Mouse (Mus musculus): Measurements from ENCODE around the gene Mlkl. TPM values are rescaled to one million over a fixed set of nuclear protein-coding genes. Genes with fewer than 3 reads are reported as not detected.
"Not testable (repeated sequence)": the region's sequence is repeated elsewhere in the genome, so short reads cannot be mapped to it uniquely, and the experiment has no call there.

Gene Mlkl
- polyA plus RNA-seq, 1 experiment from 2014 or later = 1.7 TPM

- no peaks in the 10 kb centered on the region for H3K27me3 ChIP-seq (ENCODE audit: control insufficient read depth, insufficient read depth, low read length)
- H3K9me3 ChIP-seq (ENCODE audit: control insufficient read depth, low read length) = no peaks in the 10 kb centered on the region
- no peak overlapping the region for H3K4me2 ChIP-seq (replicated peaks; ENCODE audit: low read depth, low read length)
- peaks cover 87% of the 10 kb centered on the region for H3K36me3 ChIP-seq (ENCODE audit: control insufficient read depth, insufficient read depth, low read length)
- H3K4me1 ChIP-seq (ENCODE audit: control insufficient read depth, insufficient read depth, low read length) = no peaks in the 10 kb centered on the region
- H3K27ac ChIP-seq (ENCODE audit: low read depth, low read length) = no peak overlapping the region
- no peak for ATAC-seq (ENCODE audit: low FRiP score, low TSS enrichment)
- H3K9ac ChIP-seq (ENCODE audit: low read depth, low read length) = no peak overlapping the region
- WGBS = 98% methylated on average over 3 of the region's 3 CpGs
- H3K4me3 ChIP-seq (ENCODE audit: low read length) = no peak overlapping the region
Measured at GRCm38 (mm10) chr8:111282093-111282492, 55.9 kb downstream of the Mlkl start.

DNA sequence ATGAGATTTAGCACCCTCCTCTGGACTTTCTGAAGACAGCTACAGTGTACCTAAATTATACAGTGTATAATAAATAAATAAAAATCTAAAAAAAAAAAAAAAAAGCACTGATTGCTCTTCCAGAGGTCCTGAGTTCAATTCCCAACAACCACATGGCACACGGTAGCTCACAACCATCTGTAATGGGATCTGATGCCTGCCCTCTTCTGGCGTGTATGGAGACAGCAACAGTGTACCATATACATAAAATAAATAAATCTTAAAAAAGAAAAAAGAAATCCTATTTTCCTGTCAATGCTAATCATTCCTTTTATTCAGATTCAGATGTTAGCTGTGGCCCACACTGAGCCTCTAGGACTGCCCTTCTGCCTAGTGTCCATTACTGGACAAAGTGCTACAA lies 69.7 kb downstream of the Mlkl start:
- 55% methylated on average over 2 of the region's 2 CpGs for WGBS
- Histone ChIP-seq H3K4me1 (ENCODE audit: control insufficient read depth, insufficient read depth, low read length) (no peaks in the 10 kb centered on the region), H3K27me3 (ENCODE audit: control insufficient read depth, insufficient read depth, low read length) (no peaks in the 10 kb centered on the region), H3K9me3 (ENCODE audit: control insufficient read depth, low read length) (no peaks in the 10 kb centered on the region), H3K36me3 (ENCODE audit: control insufficient read depth, insufficient read depth, low read length) (peaks cover 7% of the 10 kb centered on the region), H3K9ac (ENCODE audit: low read depth, low read length) (no peak overlapping the region), H3K4me3 (ENCODE audit: low read length) (no peak overlapping the region), H3K27ac (ENCODE audit: low read depth, low read length) (no peak overlapping the region), H3K4me2 (replicated peaks; ENCODE audit: low read depth, low read length) (no peak overlapping the region)
- ATAC-seq (ENCODE audit: low FRiP score, low TSS enrichment) = no peak

DNA sequence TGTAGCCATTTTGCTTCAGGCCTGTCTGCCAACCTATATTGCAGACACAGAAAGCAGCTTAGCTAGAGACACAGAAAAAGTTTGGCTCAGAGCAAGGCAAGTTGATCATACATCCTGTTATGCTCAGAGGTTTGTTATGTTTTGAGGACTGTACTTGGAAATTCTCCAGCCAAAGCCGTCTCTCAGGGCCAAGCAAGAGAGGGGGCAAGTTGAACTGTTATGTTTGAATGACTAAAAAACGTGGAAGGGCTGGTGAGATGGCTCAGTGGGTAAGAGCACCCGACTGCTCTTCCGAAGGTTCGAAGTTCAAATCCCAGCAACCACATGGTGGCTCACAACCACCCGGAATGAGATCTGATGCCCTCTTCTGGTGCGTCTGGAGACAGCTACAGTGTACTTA lies 71.8 kb downstream of the Mlkl start:
- H3K9ac ChIP-seq (ENCODE audit: low read depth, low read length); H3K36me3 ChIP-seq (ENCODE audit: control insufficient read depth, insufficient read depth, low read length); H3K4me3 ChIP-seq (ENCODE audit: low read length); H3K4me2 ChIP-seq (replicated peaks; ENCODE audit: low read depth, low read length); H3K4me1 ChIP-seq (ENCODE audit: control insufficient read depth, insufficient read depth, low read length); H3K27me3 ChIP-seq (ENCODE audit: control insufficient read depth, insufficient read depth, low read length); ATAC-seq (ENCODE audit: low FRiP score, low TSS enrichment); H3K27ac ChIP-seq (ENCODE audit: low read depth, low read length); H3K9me3 ChIP-seq (ENCODE audit: control insufficient read depth, low read length): not testable (repeated sequence)
- WGBS = 75% methylated on average over 7 of the region's 7 CpGs

- Histone ChIP-seq H3K4me2 (replicated peaks; ENCODE audit: low read depth, low read length) (no peak overlapping the region), H3K27ac (ENCODE audit: low read depth, low read length) (no peak overlapping the region), H3K4me3 (ENCODE audit: low read length) (no peak overlapping the region), H3K9me3 (ENCODE audit: control insufficient read depth, low read length) (no peaks in the 10 kb centered on the region), H3K27me3 (ENCODE audit: control insufficient read depth, insufficient read depth, low read length) (no peaks in the 10 kb centered on the region), H3K9ac (ENCODE audit: low read depth, low read length) (no peak overlapping the region), H3K4me1 (ENCODE audit: control insufficient read depth, insufficient read depth, low read length) (no peaks in the 10 kb centered on the region), H3K36me3 (ENCODE audit: control insufficient read depth, insufficient read depth, low read length) (no peaks in the 10 kb centered on the region)
- no peak for ATAC-seq (ENCODE audit: low FRiP score, low TSS enrichment)
- 82% methylated on average over 2 of the region's 2 CpGs for WGBS
Measured at GRCm38 (mm10) chr8:111264693-111265220, 73.2 kb downstream of the Mlkl start.

DNA sequence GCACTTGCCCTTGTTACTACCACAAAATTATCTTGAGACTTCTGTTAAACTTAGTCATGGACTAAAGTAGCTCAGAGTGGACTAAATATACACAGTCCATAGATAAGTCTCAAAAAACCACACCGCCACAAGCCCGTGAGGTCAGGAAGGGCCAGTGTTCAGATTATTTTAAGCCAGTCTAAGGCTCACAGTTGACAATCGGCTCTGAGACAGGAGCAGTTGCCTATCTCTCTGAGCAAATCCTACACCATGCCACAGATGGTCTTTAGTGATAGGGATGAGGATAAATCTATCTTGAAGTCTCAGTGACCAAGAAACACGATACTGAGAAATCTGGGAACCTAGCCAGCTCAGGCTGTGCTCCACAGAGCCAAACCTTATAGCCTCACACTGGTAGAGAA lies 76.0 kb downstream of the Mlkl start:
- ATAC-seq (ENCODE audit: low FRiP score, low TSS enrichment) = no peak
- 63% methylated on average over 4 of the region's 4 CpGs for WGBS
- Histone ChIP-seq H3K36me3 (ENCODE audit: control insufficient read depth, insufficient read depth, low read length) (no peaks in the 10 kb centered on the region), H3K27me3 (ENCODE audit: control insufficient read depth, insufficient read depth, low read length) (no peaks in the 10 kb centered on the region), H3K4me2 (replicated peaks; ENCODE audit: low read depth, low read length) (no peak overlapping the region), H3K4me1 (ENCODE audit: control insufficient read depth, insufficient read depth, low read length) (peaks cover 5% of the 10 kb centered on the region; the same call in 1 of the 2 replicates), H3K27ac (ENCODE audit: low read depth, low read length) (no peak overlapping the region), H3K4me3 (ENCODE audit: low read length) (no peak overlapping the region), H3K9me3 (ENCODE audit: control insufficient read depth, low read length) (no peaks in the 10 kb centered on the region), H3K9ac (ENCODE audit: low read depth, low read length) (no peak overlapping the region)

Other genes with a start within 250 kb of the Mlkl start
- gene Clec18a, start 245.8 kb downstream of the Mlkl start, polyA plus RNA-seq (2014; fragmentation: Nextera tagmentation; extraction: Ambion mirVana) = 51.6 and 59.0 TPM in 2 replicates
- 3.9 and 8.6 TPM in 2 replicates for gene Pdpr, start 243.5 kb downstream of the Mlkl start, polyA plus RNA-seq (2014; fragmentation: Nextera tagmentation; extraction: Ambion mirVana)
- gene Glg1, start 79.0 kb downstream of the Mlkl start, polyA plus RNA-seq (2014; fragmentation: Nextera tagmentation; extraction: Ambion mirVana) = 60.1 and 95.8 TPM in 2 replicates
- gene Rfwd3, start 38.0 kb downstream of the Mlkl start, polyA plus RNA-seq (2014; fragmentation: Nextera tagmentation; extraction: Ambion mirVana) = 36.7 and 75.0 TPM in 2 replicates
- 0.84 and 0.90 TPM in 2 replicates for gene Fa2h, start 55.6 kb upstream of the Mlkl start, polyA plus RNA-seq (2014; fragmentation: Nextera tagmentation; extraction: Ambion mirVana)
- gene Wdr59, start 183.9 kb upstream of the Mlkl start, polyA plus RNA-seq (2014; fragmentation: Nextera tagmentation; extraction: Ambion mirVana) = 4.8 and 6.2 TPM in 2 replicates
- gene Znrf1, start 197.9 kb upstream of the Mlkl start, polyA plus RNA-seq (2014; fragmentation: Nextera tagmentation; extraction: Ambion mirVana) = 28.1 and 37.4 TPM in 2 replicates

All from kidney, embryonic 14.5 days (tissue).